Mouse (Mus musculus): ENCODE results near the gene Ascc1. TPM values are rescaled to one million over a fixed set of nuclear protein-coding genes. Genes with fewer than 3 reads are reported as not detected.

Ascc1 gene
- polyA plus RNA-seq, 1 experiment from 2014 or later, result 48.4 TPM

DNA sequence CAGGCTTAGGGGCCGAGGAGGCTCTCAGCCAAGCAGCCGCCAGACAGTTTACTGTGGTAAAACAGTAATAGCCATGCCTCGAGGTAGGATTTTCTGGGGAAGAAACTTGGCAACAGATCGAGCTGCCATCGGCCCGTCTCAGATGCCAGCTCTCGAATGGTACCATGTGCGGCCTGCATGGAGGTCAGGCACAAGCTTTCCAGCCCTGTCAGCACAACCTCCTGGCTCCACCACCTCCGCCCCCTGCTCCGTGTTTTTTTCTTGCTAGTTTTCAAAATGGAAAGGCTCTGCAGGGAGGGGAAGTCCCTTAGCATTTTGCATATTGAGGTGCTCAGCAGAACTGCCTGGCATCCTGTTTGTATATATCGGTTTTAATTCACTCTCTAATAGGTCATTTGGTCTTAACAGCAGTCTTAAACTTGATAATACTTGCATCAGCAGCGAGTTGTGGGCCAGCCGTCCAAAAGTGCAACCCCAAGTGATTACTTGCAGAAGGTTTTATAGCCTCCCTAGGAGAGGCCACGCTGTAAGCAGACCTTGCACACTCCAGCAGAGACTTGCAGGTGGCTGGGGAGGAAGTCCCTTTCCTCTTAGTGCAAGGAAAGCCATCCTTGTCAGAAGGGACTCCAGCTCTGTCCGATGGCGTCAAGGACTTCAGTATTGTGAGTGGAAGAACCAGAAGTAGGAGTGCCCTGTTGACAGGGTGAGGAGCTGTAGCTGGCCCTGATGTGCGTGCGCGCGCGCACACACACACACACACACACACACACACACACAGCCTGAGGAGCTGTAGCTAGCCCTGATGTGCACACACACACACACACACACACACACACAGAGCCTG lies 78.6 kb downstream of the Ascc1 start:
- DNase-seq, result no peak
- H3K9ac ChIP-seq (replicated peaks; ENCODE audit: low read length), result no peak overlapping the region
- no peak overlapping the region for H3K4me3 ChIP-seq (replicated peaks; ENCODE audit: low read depth, low read length)
- no peaks in the 10 kb centered on the region for H3K9me3 ChIP-seq (ENCODE audit: control insufficient read depth, low read length)
- no peaks in the 10 kb centered on the region for H3K36me3 ChIP-seq (ENCODE audit: control insufficient read depth, insufficient read depth, low read length)
- H3K27me3 ChIP-seq (ENCODE audit: control insufficient read depth, insufficient read depth, low read length), result no peaks in the 10 kb centered on the region
- no peak for ATAC-seq (ENCODE audit: low FRiP score, low TSS enrichment)
- 77% methylated on average over 21 of the region's 21 CpGs for WGBS
- peaks cover 12% of the 10 kb centered on the region for H3K4me1 ChIP-seq (ENCODE audit: control insufficient read depth, insufficient read depth, low read length)
- H3K4me2 ChIP-seq (ENCODE audit: low read length), result no peak overlapping the region
- H3K27ac ChIP-seq (replicated peaks; ENCODE audit: low read depth, low read length), result peak overlapping the region; percentile 26

DNA sequence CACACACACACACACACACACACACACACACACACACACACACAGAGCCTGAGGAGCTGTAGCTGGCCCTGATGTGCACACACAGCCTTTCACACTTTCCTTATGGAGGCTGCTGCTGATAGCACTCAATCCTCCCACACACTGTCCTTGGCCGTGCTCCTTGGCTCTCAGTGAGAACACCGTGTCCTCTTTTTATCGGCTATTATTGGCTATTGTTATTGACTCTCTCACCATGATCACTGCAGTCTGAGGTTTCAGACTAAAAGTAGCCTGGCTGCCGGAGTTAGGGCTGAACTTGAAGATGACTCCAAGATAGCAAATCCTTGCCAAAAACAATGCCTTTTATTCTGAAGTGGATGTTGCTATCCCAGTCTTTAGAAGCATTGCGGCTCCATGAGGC lies 79.3 kb downstream of the Ascc1 start:
- H3K27me3 ChIP-seq (ENCODE audit: control insufficient read depth, insufficient read depth, low read length), result no peaks in the 10 kb centered on the region
- no peak overlapping the region for H3K27ac ChIP-seq (replicated peaks; ENCODE audit: low read depth, low read length)
- H3K36me3 ChIP-seq (ENCODE audit: control insufficient read depth, insufficient read depth, low read length), result no peaks in the 10 kb centered on the region
- ATAC-seq (ENCODE audit: low FRiP score, low TSS enrichment) (no peak), DNase-seq (no peak)
- H3K4me3 ChIP-seq (replicated peaks; ENCODE audit: low read depth, low read length), result no peak overlapping the region
- no peak overlapping the region for H3K9ac ChIP-seq (replicated peaks; ENCODE audit: low read length)
- peaks cover 12% of the 10 kb centered on the region for H3K4me1 ChIP-seq (ENCODE audit: control insufficient read depth, insufficient read depth, low read length)
- 43% methylated on average over 5 of the region's 5 CpGs for WGBS
- H3K4me2 ChIP-seq (ENCODE audit: low read length), result no peak overlapping the region
- H3K9me3 ChIP-seq (ENCODE audit: control insufficient read depth, low read length), result no peaks in the 10 kb centered on the region

DNA sequence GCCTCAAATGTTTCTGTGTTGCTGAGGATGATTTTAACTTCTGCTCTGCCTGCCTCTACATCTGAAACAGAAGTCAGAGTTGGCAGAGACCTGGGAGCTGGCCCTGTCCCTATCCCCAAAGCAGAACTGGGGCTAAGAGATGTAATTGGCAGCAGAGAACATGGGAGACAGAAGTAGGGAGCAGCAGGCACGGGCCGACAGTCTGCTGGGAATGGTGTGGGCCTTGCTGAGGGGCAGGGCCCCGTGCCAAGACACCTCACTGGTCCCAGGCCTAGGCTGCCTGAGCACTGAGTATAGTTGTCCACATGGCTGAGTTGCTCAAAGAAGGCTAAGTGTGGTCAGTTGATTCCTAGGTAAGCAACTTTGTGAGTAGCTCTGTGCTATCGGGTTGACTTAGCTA lies 81.5 kb downstream of the Ascc1 start:
- H3K9ac ChIP-seq (replicated peaks; ENCODE audit: low read length), result no peak overlapping the region
- WGBS, result 83% methylated on average over 4 of the region's 4 CpGs
- ATAC-seq (ENCODE audit: low FRiP score, low TSS enrichment), result no peak
- no peaks in the 10 kb centered on the region for H3K27me3 ChIP-seq (ENCODE audit: control insufficient read depth, insufficient read depth, low read length)
- H3K4me3 ChIP-seq (replicated peaks; ENCODE audit: low read depth, low read length), result no peak overlapping the region
- peaks cover 12% of the 10 kb centered on the region for H3K4me1 ChIP-seq (ENCODE audit: control insufficient read depth, insufficient read depth, low read length)
- no peaks in the 10 kb centered on the region for H3K36me3 ChIP-seq (ENCODE audit: control insufficient read depth, insufficient read depth, low read length)
- H3K4me2 ChIP-seq (ENCODE audit: low read length), result no peak overlapping the region
- DNase-seq, result no peak
- no peaks in the 10 kb centered on the region for H3K9me3 ChIP-seq (ENCODE audit: control insufficient read depth, low read length)
- H3K27ac ChIP-seq (replicated peaks; ENCODE audit: low read depth, low read length), result no peak overlapping the region

DNA sequence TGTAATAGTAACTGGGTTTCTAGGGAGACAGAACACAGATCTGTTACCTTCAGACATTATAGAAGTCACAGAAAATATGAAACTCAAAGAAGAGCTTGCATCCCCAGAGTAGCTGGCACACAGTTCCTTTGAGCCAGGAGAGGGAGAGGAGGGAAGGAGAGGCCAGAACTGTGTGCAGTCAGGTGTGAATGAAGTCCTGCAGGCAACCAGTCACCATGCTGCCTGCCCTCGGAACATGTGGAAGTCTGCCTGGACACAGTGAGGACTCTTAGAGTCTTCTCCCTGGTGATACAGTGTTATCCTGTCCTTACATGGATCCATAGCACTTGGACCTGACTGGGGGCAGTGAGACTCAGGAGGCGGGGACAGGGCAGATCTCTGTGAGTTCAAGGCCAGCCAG lies 89.7 kb downstream of the Ascc1 start:
- DNase-seq, result no peak
- WGBS, result 72% methylated on average over 2 of the region's 2 CpGs

DNA sequence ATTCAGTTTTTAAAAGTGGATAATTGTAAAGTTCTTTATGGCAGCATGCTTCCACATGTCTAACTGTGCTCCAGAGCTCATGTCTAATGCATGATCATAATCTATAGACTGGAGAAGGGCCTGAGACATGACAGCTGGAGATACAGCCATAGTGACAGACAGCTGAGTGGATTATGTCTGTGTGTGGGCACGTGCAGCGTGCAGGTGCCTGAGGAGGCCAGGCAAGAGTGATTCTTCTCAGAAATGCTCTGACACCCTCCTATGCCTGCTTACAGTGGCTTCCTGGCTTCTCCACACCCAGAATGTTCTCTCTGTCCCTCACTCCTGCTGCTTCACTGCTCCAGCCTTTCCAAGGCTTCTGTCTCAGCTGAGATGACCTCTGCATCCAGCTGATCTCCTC lies 91.1 kb downstream of the Ascc1 start:
- Histone ChIP-seq H3K4me3 (replicated peaks; ENCODE audit: low read depth, low read length) (no peak overlapping the region), H3K27me3 (ENCODE audit: control insufficient read depth, insufficient read depth, low read length) (no peaks in the 10 kb centered on the region), H3K4me2 (ENCODE audit: low read length) (no peak overlapping the region), H3K27ac (replicated peaks; ENCODE audit: low read depth, low read length) (no peak overlapping the region), H3K4me1 (ENCODE audit: control insufficient read depth, insufficient read depth, low read length) (0 out of 2 replicates have a peak, but pooled peaks cover 10% of the 10 kb centered on the region), H3K9me3 (ENCODE audit: control insufficient read depth, low read length) (no peaks in the 10 kb centered on the region), H3K9ac (replicated peaks; ENCODE audit: low read length) (no peak overlapping the region), H3K36me3 (ENCODE audit: control insufficient read depth, insufficient read depth, low read length) (no peaks in the 10 kb centered on the region; the same call in 1 of the 2 replicates)
- no peak for ATAC-seq (ENCODE audit: low FRiP score, low TSS enrichment)
- DNase-seq, result no peak
- 72% methylated on average over 2 of the region's 2 CpGs for WGBS

More for the DNA sequence above, 89.7 kb downstream of the Ascc1 start:
- Histone ChIP-seq H3K4me3 (replicated peaks; ENCODE audit: low read depth, low read length) (no peak overlapping the region), H3K9me3 (ENCODE audit: control insufficient read depth, low read length) (no peaks in the 10 kb centered on the region), H3K27me3 (ENCODE audit: control insufficient read depth, insufficient read depth, low read length) (no peaks in the 10 kb centered on the region), H3K36me3 (ENCODE audit: control insufficient read depth, insufficient read depth, low read length) (no peaks in the 10 kb centered on the region), H3K27ac (replicated peaks; ENCODE audit: low read depth, low read length) (no peak overlapping the region), H3K4me2 (ENCODE audit: low read length) (no peak overlapping the region), H3K9ac (replicated peaks; ENCODE audit: low read length) (no peak overlapping the region), H3K4me1 (ENCODE audit: control insufficient read depth, insufficient read depth, low read length) (0 out of 2 replicates have a peak, but pooled peaks cover 10% of the 10 kb centered on the region)
- no peak for ATAC-seq (ENCODE audit: low FRiP score, low TSS enrichment)

- WGBS, result 87% methylated on average over 2 of the region's 2 CpGs
Measured at GRCm38 (mm10) chr10:60095558-60095957, 93.0 kb downstream of the Ascc1 start.

DNA sequence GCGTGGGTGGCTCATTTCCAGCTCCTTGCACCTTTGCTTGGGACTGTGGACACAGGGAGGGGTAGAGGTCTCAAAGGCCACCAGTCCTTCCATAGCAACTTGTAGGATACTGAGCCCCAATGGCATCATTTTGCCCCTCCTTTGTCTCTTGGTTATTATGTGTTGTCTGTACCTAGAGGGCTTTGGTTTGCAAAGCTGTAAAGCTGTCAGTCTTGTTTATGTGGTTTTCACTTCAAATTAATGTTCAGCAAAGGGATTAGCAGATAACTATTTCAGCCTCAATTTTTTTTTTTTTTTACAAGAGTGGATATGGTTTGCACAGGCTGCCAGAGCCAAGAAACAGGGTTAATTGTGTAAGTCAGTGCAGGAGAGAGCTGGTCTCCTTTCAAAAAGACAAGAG lies 93.7 kb downstream of the Ascc1 start:
- Histone ChIP-seq H3K4me1 (ENCODE audit: control insufficient read depth, insufficient read depth, low read length) (0 out of 2 replicates have a peak, but pooled peaks cover 10% of the 10 kb centered on the region), H3K27ac (replicated peaks; ENCODE audit: low read depth, low read length) (no peak overlapping the region), H3K9me3 (ENCODE audit: control insufficient read depth, low read length) (no peaks in the 10 kb centered on the region), H3K27me3 (ENCODE audit: control insufficient read depth, insufficient read depth, low read length) (no peaks in the 10 kb centered on the region), H3K9ac (replicated peaks; ENCODE audit: low read length) (no peak overlapping the region), H3K4me2 (ENCODE audit: low read length) (no peak overlapping the region), H3K4me3 (replicated peaks; ENCODE audit: low read depth, low read length) (no peak overlapping the region), H3K36me3 (ENCODE audit: control insufficient read depth, insufficient read depth, low read length) (peaks cover 6% of the 10 kb centered on the region; the same call in 1 of the 2 replicates)
- ATAC-seq (ENCODE audit: low FRiP score, low TSS enrichment) (no peak), DNase-seq (no peak)
- 44% methylated on average over 1 of the region's 1 CpGs for WGBS

More at GRCm38 (mm10) chr10:60095558-60095957, 93.0 kb downstream of the Ascc1 start:
- Histone ChIP-seq H3K27ac (replicated peaks; ENCODE audit: low read depth, low read length) (no peak overlapping the region), H3K4me2 (ENCODE audit: low read length) (no peak overlapping the region), H3K36me3 (ENCODE audit: control insufficient read depth, insufficient read depth, low read length) (peaks cover 3% of the 10 kb centered on the region; the same call in 1 of the 2 replicates), H3K9me3 (ENCODE audit: control insufficient read depth, low read length) (no peaks in the 10 kb centered on the region), H3K27me3 (ENCODE audit: control insufficient read depth, insufficient read depth, low read length) (no peaks in the 10 kb centered on the region), H3K4me1 (ENCODE audit: control insufficient read depth, insufficient read depth, low read length) (0 out of 2 replicates have a peak, but pooled peaks cover 10% of the 10 kb centered on the region), H3K9ac (replicated peaks; ENCODE audit: low read length) (no peak overlapping the region), H3K4me3 (replicated peaks; ENCODE audit: low read depth, low read length) (no peak overlapping the region)
- ATAC-seq (ENCODE audit: low FRiP score, low TSS enrichment), result no peak
- DNase-seq, result no peak

- H3K9me3 ChIP-seq (ENCODE audit: control insufficient read depth, low read length), result no peaks in the 10 kb centered on the region
- H3K4me3 ChIP-seq (replicated peaks; ENCODE audit: low read depth, low read length), result no peak overlapping the region
- no peak overlapping the region for H3K27ac ChIP-seq (replicated peaks; ENCODE audit: low read depth, low read length)
- no peak overlapping the region for H3K9ac ChIP-seq (replicated peaks; ENCODE audit: low read length)
- 93% methylated on average over 9 of the region's 9 CpGs for WGBS
- ATAC-seq (ENCODE audit: low FRiP score, low TSS enrichment) (no peak), DNase-seq (no peak)
- no peak overlapping the region for H3K4me2 ChIP-seq (ENCODE audit: low read length)
- H3K36me3 ChIP-seq (ENCODE audit: control insufficient read depth, insufficient read depth, low read length), result peaks cover 6% of the 10 kb centered on the region; the same call in 1 of the 2 replicates
- H3K27me3 ChIP-seq (ENCODE audit: control insufficient read depth, insufficient read depth, low read length), result no peaks in the 10 kb centered on the region
- 0 out of 2 replicates have a peak, but pooled peaks cover 10% of the 10 kb centered on the region for H3K4me1 ChIP-seq (ENCODE audit: control insufficient read depth, insufficient read depth, low read length)
Measured at GRCm38 (mm10) chr10:60097146-60097545, 94.5 kb downstream of the Ascc1 start.

GRCm38 (mm10) chr10:60097774-60098173 lies 95.2 kb downstream of the Ascc1 start:
- no peak overlapping the region for H3K4me3 ChIP-seq (replicated peaks; ENCODE audit: low read depth, low read length)
- 89% methylated on average over 5 of the region's 5 CpGs for WGBS
- H3K27ac ChIP-seq (replicated peaks; ENCODE audit: low read depth, low read length), result no peak overlapping the region
- no peak overlapping the region for H3K4me2 ChIP-seq (ENCODE audit: low read length)
- no peaks in the 10 kb centered on the region for H3K9me3 ChIP-seq (ENCODE audit: control insufficient read depth, low read length)
- DNase-seq (no peak), ATAC-seq (ENCODE audit: low FRiP score, low TSS enrichment) (no peak)
- no peaks in the 10 kb centered on the region for H3K27me3 ChIP-seq (ENCODE audit: control insufficient read depth, insufficient read depth, low read length)
- H3K36me3 ChIP-seq (ENCODE audit: control insufficient read depth, insufficient read depth, low read length), result peaks cover 6% of the 10 kb centered on the region; the same call in 1 of the 2 replicates
- H3K9ac ChIP-seq (replicated peaks; ENCODE audit: low read length), result no peak overlapping the region
- H3K4me1 ChIP-seq (ENCODE audit: control insufficient read depth, insufficient read depth, low read length), result 0 out of 2 replicates have a peak, but pooled peaks cover 10% of the 10 kb centered on the region

All from midbrain, embryonic 14.5 days (tissue).